Mouse (Mus musculus) kidney, adult 9 months (tissue): ENCODE results near the gene Gorasp2.

Source experiments
- DNase-seq: peaks from one replicate; pipeline ENCODE4 v3.0.0; 2022

Gorasp2 gene

GRCm38 (mm10) chr2:70751655-70752054, 90.3 kb downstream of the Gorasp2 start:
- no peak for DNase-seq

GRCm38 (mm10) chr2:70752149-70752548, 90.8 kb downstream of the Gorasp2 start:
- DNase-seq: no peak
